Mouse (Mus musculus): ENCODE results near the gene Nemp1.
A peak's percentile ranks its signal among the peaks of the same experiment; 100 is the strongest.

Gene Nemp1

DNA sequence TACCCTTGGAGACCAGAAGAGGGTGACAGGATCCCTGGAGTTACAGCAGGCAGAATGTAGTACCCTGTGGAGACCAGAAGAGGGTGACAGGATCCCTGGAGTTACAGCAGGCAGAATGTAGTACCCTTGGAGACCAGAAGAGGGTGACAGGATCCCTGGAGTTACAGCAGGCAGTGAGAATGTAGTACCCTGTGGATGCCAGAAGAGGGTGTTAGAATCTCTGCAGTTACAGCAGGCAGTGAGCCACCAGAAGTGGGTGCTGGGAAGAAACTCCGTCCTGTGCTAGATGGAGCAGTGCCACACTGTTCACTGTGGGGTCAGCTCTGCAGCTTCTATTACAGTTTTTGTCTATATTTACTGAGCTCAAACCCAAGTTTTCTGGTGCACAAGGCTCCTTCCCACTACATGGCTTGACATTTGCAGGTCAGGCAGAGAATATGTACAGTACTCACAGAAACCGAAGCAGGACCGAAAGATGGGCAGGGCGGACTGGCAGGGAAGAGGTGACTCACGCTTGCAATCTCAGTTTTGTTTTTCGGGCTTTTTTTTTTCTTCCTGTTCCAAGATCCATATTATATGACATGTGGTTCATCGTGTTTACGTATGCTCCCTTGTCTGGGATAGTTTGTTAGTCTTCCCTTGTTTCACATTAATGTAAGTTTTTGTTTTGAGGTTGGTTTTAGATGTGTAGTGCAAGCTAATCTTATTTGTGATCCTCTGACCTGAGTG, 8.3 kb downstream of the Nemp1 start:
- peak; percentile 90 for DNase-seq (ENCODE audit: low spot score)

- DNase-seq (ENCODE audit: low spot score): no peak
Measured at GRCm38 (mm10) chr10:127675859-127676398, 9.2 kb downstream of the Nemp1 start.

- peak; percentile 99 for DNase-seq (ENCODE audit: low spot score)
Measured at GRCm38 (mm10) chr10:127676691-127677548, 10.2 kb downstream of the Nemp1 start.

GRCm38 (mm10) chr10:127677591-127678336, 11.1 kb downstream of the Nemp1 start:
- DNase-seq (ENCODE audit: low spot score): peak; percentile 86

DNA sequence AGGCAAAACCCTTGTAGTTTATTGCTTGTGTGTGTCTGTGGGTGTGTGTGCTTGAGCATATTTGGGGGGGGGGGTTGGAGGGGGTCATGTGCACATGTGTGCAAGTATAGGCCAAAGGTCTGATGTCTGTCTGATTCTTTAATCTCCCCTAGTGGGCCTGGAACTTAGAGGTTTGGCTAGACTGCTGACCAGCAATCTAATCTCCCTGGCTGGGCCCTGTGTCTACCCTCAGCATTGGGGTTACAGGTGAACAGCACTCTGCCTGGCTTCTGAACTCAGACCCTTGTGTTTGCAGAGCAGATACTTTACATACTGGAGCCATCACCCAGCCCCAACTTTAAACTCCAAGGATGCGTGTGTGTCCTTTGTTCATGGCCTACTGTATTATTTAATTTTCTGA, 12.5 kb downstream of the Nemp1 start:
- DNase-seq (ENCODE audit: low spot score): no peak

- DNase-seq (ENCODE audit: low spot score): no peak
Measured at GRCm38 (mm10) chr10:127679881-127680280, 13.2 kb downstream of the Nemp1 start.

- no peak for DNase-seq (ENCODE audit: low spot score)
Measured at GRCm38 (mm10) chr10:127682886-127683285, 16.2 kb downstream of the Nemp1 start.

DNA sequence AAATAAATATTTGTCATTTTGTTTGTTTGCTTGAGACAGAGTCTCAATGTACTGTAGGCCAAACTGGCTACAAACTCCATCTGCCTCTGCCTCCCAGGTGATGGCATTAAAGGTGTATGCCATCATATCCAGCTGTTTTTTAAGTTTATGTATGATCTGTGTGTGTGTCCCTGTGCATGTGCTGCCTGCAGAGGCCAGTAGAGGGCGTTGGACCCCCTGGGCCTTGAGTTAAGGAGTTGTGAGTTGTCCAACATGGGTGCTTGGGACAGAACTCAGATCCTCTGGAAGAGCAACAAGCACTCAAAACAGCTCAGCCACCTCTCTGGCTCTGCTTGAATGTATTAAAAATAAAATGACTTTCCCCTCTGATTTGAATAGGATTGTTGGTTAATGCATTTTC, 24.4 kb downstream of the Nemp1 start:
- no peak for DNase-seq (ENCODE audit: low spot score)

DNA sequence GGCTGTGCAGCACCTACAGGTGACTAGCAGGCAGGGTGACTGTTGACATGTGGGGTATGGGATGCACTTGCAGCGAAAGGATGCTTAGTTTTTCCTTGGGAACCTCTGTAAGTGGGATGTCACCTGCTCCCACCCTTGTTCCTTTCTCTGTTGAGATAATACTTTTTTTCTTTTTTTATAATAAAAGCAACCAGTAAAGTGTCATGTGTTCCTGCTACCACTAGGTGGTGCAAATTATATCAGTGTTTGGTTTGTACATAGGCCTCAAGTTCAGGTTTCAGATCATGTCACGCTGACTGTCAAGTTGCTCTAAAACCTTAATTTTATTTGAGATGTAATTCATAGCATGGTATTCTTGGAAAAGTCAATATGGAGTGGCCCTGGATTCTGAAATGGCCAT, 27.9 kb downstream of the Nemp1 start:
- DNase-seq (ENCODE audit: low spot score): peak; percentile 72

DNA sequence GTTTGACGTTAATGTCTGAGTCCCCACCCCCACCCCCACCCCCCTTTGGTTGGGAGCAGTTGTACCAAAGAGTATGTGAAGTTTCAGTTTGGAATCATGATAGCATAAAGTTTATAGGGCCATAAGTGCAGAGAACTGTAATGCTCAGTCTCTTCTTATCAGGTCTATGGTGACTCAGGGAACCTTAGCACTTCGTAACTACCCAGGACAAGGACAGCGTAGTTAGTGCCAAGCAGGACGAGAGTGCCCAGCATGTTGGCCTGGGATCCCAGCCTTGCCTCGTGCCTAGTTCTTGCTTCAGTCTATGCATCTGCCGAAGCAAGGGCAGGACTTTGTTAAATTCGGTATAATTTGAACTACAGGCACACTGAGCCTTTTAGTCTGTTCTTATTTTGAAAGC, 29.1 kb downstream of the Nemp1 start:
- no peak for DNase-seq (ENCODE audit: low spot score)

DNA sequence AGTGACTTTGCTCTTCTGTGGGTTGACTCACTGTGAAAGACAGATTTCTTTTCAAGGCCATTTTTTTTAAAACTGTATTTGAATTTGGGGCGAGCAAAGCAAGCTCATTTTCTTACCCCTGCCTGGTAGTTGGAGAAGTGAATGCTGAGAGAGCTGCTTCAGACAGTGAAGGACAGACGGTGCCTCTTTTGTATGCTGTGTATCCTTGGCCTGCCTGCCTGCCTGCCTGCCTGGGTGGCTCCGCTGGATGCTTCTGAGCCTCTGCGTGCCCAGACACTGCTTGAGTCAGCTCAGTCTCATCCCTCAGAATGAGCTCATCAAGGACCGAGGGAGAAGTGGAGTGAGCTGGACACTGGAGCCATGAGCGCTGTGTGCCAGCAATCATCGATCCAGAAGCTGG, 32.3 kb downstream of the Nemp1 start:
- no peak for DNase-seq (ENCODE audit: low spot score)

DNA sequence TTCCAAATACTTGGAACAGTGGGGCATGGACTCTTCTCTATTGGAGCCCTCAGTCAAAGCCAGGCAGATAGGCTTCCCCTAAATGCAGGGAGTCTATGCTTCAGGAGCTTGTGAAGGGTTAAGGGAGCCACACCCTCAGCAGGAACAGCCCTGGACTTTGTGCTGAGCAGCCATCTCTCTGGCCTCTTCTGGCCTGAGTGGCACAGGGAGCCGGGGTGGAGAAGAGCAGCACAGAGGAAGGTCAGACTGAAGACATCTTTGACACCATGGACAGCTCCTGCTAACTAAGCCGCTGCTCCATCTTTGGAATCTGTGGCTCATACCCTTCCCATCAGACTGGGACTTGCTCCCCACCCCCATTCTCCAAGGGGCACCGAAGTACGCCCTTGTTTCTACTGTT, 36.6 kb downstream of the Nemp1 start:
- peak; percentile 24 for DNase-seq (ENCODE audit: low spot score)

DNA sequence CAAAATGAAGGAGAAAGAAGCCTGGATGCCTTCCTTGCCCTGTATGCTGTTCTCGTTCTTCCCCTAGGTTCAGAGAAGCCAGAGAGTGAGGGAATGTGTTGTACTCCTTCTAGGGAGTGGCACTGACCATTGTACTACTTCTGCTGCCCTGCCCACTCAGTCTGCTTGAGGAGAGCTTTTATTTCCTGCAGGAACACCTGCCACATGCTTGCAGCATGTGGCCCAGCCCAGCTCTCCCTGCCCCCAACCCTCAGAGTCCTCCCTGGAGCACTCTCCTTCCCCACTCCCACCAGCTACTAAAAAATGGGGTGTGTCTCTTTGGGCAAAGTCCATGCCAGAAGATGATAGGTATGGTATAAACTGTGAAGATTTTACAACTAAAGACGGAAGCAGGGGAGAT, 37.6 kb downstream of the Nemp1 start:
- DNase-seq (ENCODE audit: low spot score): no peak

DNA sequence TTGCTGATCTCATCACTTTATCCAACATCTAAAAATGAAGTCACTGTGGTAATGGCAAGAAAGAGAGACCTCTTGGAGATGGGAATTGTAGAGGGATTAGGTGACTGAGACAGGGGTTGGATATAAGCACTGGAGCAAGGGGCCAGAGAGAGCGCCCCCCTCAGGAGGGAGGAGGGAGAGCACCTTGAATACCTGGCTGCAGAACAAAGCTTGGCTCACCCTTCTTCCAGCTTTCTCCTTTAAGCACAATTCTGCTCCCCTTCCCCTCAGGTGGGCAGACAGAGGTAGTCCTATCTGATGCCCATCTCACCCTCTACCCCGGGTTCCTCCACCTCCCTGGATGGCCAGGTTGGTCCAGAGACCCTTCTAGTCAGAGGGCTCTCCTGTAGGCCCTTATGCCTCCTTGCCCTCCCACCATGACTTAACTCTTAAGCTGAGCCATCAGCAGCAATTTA, 38.1 kb downstream of the Nemp1 start, which contains the start of gene Myo1a:
Gene Myo1a, plus strand, starts transcription at position 405 of the 455 bp plus-strand sequence.
- no peak for DNase-seq (ENCODE audit: low spot score)

GRCm38 (mm10) chr10:127705783-127706182, 39.1 kb downstream of the Nemp1 start:
- DNase-seq (ENCODE audit: low spot score): no peak

DNA sequence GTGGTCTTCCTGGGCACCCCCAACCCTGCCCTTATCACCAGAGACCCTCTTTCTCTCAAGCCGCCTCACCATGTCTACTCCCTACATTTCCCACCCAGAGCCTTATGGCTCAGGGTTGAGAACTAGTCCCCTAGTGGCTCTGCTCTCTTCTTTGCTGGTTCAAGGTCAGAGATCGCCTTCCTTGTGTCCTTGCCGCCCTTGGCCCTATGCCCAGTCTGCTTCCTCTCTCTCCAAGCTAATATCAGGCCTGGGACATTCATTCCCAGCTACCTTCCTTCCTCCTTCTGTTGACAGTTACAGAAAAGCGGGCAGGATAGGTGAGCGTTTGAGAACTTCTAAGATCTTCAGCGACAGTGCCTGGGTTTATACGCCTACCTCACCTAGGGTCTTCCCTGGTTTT, 41.0 kb downstream of the Nemp1 start:
- no peak for DNase-seq (ENCODE audit: low spot score)

DNA sequence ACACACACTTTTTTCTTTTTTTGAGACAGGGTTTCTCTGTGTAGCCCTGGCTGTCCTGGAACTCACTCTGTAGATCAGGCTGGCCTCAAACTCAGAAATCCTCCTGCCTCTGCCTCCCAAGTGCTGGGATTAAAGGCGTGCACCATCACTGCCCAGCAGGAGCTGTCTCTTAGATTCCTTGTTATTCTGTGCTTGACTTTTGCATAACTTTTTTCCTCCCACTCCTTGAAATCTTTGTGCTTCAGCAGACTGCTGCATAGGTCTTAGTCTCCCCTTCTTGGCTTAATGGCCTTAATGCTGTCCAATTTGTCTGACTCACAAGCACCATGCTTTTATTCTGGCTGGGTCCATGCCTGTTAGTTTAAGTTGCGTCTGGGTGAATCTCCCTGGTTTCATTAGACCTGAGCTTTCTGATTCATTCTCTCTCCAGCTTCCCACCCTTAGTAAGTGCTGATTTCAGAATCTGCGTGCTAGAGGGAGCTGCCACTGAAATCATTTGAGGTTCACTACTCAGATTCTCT, 42.2 kb downstream of the Nemp1 start:
- DNase-seq (ENCODE audit: low spot score): no peak

- no peak for DNase-seq (ENCODE audit: low spot score)
Measured at GRCm38 (mm10) chr10:127710331-127710730, 43.6 kb downstream of the Nemp1 start.

DNA sequence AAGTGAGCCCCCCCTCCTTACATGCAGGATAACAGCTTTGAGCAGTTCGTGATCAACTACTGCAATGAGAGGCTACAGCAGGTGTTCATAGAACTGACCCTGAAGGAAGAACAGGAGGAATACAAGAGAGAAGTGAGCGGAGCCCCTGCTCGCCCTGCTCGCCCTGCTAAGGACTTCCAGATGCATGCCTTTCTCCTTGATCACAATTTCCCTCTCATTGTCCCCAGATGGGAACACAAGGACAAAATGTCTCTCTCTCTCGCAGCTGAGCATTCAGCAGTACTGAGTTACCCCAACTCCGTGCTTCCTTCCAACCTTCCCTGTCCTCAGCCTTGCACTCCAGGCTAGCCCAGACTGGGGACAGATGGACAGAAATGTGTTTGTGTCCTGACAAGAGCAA, 46.0 kb downstream of the Nemp1 start:
- no peak for DNase-seq (ENCODE audit: low spot score)

DNA sequence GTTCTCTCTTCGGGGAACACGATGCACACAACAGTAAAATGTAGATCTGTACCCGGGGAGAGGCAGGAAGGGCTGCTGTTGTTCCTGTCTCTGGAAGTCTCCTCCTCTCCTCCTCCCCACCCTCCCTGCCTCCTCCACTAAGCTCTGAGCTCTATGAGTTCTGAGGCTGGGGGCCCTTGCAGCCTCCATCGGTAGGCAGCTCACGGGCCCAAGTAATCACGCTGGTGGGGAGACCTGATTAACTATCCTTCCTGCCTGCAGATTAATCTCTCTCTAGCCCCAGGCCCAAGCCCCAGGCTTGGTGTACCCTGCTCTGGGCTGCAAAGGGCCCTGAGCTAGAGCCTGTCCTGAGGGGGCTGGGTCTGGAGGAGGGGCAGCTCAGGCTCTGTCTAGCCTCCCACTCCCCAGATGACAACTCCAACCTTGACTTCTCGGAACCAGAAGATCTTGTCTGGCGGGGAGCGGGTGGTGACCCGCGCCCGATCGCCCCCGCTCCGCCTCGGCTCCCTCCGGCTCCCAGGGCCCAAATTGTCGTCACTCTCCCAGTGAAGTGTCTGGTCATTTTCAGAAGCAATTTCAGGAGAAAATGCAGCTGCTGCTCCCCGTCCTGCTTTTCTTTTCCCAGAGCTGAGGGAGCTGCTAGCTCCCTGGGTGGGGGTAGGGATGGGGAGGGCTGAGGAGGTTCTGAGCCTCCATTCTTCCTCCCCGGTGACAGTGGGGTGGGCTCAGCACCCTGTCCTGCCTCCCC, 55.1 kb downstream of the Nemp1 start:
- DNase-seq (ENCODE audit: low spot score): peak; percentile 20

GRCm38 (mm10) chr10:127724178-127724577, 57.5 kb downstream of the Nemp1 start, which contains the start of gene Tac2:
Gene Tac2 (plus strand): TSS chr10:127724478.
- DNase-seq (ENCODE audit: low spot score): no peak
